Mouse (Mus musculus) urinary bladder, postnatal 25 days (tissue): ENCODE results near the gene Mfsd1.

ENCODE experiments used
- DNase-seq: peaks from one replicate; pipeline ENCODE4 v3.0.0; 2022; ENCODE audit warnings: low spot score

The Mfsd1 gene

GRCm38 (mm10) chr3:67582273-67583124 lies at the start of gene Mfsd1:
Mfsd1 (plus strand) TSS chr3:67582741.
- peak; percentile 75 for DNase-seq

- DNase-seq, result no peak
Observed at GRCm38 (mm10) chr3:67543630-67544029, 38.9 kb upstream of the Mfsd1 start.

- DNase-seq, result no peak
Observed at GRCm38 (mm10) chr3:67551193-67551592, 31.3 kb upstream of the Mfsd1 start.

- DNase-seq, result no peak
Observed at GRCm38 (mm10) chr3:67553281-67553680, 29.3 kb upstream of the Mfsd1 start.

GRCm38 (mm10) chr3:67553927-67554448 lies 28.6 kb upstream of the Mfsd1 start:
- no peak for DNase-seq

- no peak for DNase-seq
Observed at GRCm38 (mm10) chr3:67555211-67555610, 27.3 kb upstream of the Mfsd1 start.

GRCm38 (mm10) chr3:67557200-67557651 lies 25.3 kb upstream of the Mfsd1 start:
- no peak for DNase-seq

- no peak for DNase-seq
Observed at GRCm38 (mm10) chr3:67557718-67558354, 24.7 kb upstream of the Mfsd1 start.

GRCm38 (mm10) chr3:67564731-67565357 lies 17.7 kb upstream of the Mfsd1 start:
- no peak for DNase-seq

- no peak for DNase-seq
Observed at GRCm38 (mm10) chr3:67565540-67566227, 16.9 kb upstream of the Mfsd1 start.

GRCm38 (mm10) chr3:67568015-67568618 lies 14.4 kb upstream of the Mfsd1 start:
- DNase-seq, result peak; percentile 50

GRCm38 (mm10) chr3:67572918-67573317 lies 9.6 kb upstream of the Mfsd1 start:
- no peak for DNase-seq

- no peak for DNase-seq
Observed at GRCm38 (mm10) chr3:67573523-67573922, 9.0 kb upstream of the Mfsd1 start.

- no peak for DNase-seq
Observed at GRCm38 (mm10) chr3:67576248-67576647, 6.3 kb upstream of the Mfsd1 start.

GRCm38 (mm10) chr3:67576724-67577123 lies 5.8 kb upstream of the Mfsd1 start:
- DNase-seq, result no peak

- DNase-seq, result no peak
Observed at GRCm38 (mm10) chr3:67583125-67583845, 744 bp downstream of the Mfsd1 start.

- no peak for DNase-seq
Observed at GRCm38 (mm10) chr3:67583846-67584186, 1.3 kb downstream of the Mfsd1 start.

- no peak for DNase-seq
Observed at GRCm38 (mm10) chr3:67586511-67586910, 4.0 kb downstream of the Mfsd1 start.

- no peak for DNase-seq
Observed at GRCm38 (mm10) chr3:67587430-67587829, 4.9 kb downstream of the Mfsd1 start.

- DNase-seq, result no peak
Observed at GRCm38 (mm10) chr3:67601616-67602138, 19.1 kb downstream of the Mfsd1 start.

- DNase-seq, result no peak
Observed at GRCm38 (mm10) chr3:67618222-67618621, 35.7 kb downstream of the Mfsd1 start.
